Comparison of ENCODE assay signal across 13 mouse cellular contexts in genomic region chr13:46521482-46521881, GRCm38 (mm10). TPM values are rescaled to one million over a fixed set of nuclear protein-coding genes. Genes with fewer than 3 reads are reported as not detected.
"Had no signal": no experiment of that assay in that cellular context is flagged by ENCODE, and none has a peak within 500 bp of the region (broad histone marks: within the 10 kb centered on the region; RNA-seq: fewer than 3 reads in every experiment).

No protein-coding gene starts in this region.

- H3K9ac ChIP-seq: limb, embryonic 13.5 days; liver, embryonic 14.5 days; midbrain, embryonic 12.5 days; neural tube, embryonic 13.5 days; stomach, embryonic 15.5 days had no signal

- DNase-seq: kidney, postnatal 10 days; left cerebral cortex, postnatal 4 days; lung, adult 18-20 months; right cerebral cortex, postnatal 14 days; thymus, postnatal 4 days had no signal

- H3K4me1 ChIP-seq: megakaryocyte, embryonic 14.5 days; neural tube, embryonic 13.5 days; stomach, embryonic 15.5 days had no signal

- H3K9me3 ChIP-seq: limb, embryonic 13.5 days; midbrain, embryonic 12.5 days; neural tube, embryonic 13.5 days; stomach, embryonic 15.5 days had no signal

- ATAC-seq: midbrain, embryonic 16.5 days had no signal

- H3K4me3 ChIP-seq: limb, embryonic 13.5 days; megakaryocyte, embryonic 14.5 days; midbrain, embryonic 12.5 days; neural tube, embryonic 13.5 days; stomach, embryonic 15.5 days had no signal

- H3K27ac ChIP-seq: limb, embryonic 13.5 days; liver, embryonic 14.5 days; midbrain, embryonic 12.5 days; neural tube, embryonic 13.5 days; stomach, embryonic 15.5 days had no signal

- H3K4me2 ChIP-seq: limb, embryonic 13.5 days; midbrain, embryonic 12.5 days; neural tube, embryonic 13.5 days; stomach, embryonic 15.5 days had no signal

- H3K27me3 ChIP-seq: limb, embryonic 13.5 days; midbrain, embryonic 12.5 days; neural tube, embryonic 13.5 days; stomach, embryonic 15.5 days had no signal

- H3K36me3 ChIP-seq: limb, embryonic 13.5 days; midbrain, embryonic 12.5 days; neural tube, embryonic 13.5 days; stomach, embryonic 15.5 days had no signal

RNA-seq across cellular contexts. Expression of gene Cap2, which starts 19.8 kb away (rescaled TPM):
- polyA plus RNA-seq: liver, adult 2 months had no signal
